Mouse (Mus musculus) brain, embryonic 14.5 days (tissue): ENCODE measurements around the gene Golm1. TPM values are rescaled to one million over a fixed set of nuclear protein-coding genes. Genes with fewer than 3 reads are reported as not detected.

ENCODE experiments used
- DNase-seq: peaks from one replicate; pipeline ENCODE4 v3.0.0-alpha.2; 2011; ENCODE audit warnings: low read depth
- CTCF ChIP-seq: fragments of 200-500 bp; IDR thresholded peaks from 2 replicates; pipeline ENCODE4 v1.5.1; 2012; ENCODE audit warnings: inconsistent platforms, mild to moderate bottlenecking, moderate library complexity, borderline replicate concordance; ENCODE audit not compliant: insufficient read depth, insufficient read length; ENCODE audit errors: extremely low read depth
- POLR2A ChIP-seq: fragments of 200-500 bp; IDR thresholded peaks from 2 replicates; pipeline ENCODE4 v1.6.1; 2012; ENCODE audit warnings: mild to moderate bottlenecking, inconsistent platforms, borderline replicate concordance; ENCODE audit not compliant: poor library complexity, insufficient read depth, insufficient read length, severe bottlenecking; ENCODE audit errors: extremely low read depth
- polyA plus RNA-seq: library from polyadenylated mRNA; depleted of rRNA; stranded (reverse); fragments of >200 nt; gene quantifications from 2 replicates; pipeline ENCODE4 v1.2.3, GENCODE M21; 2012

Golm1 gene
- polyA plus RNA-seq, 1 experiment = 25.8 TPM

GRCm38 (mm10) chr13:59689843-59690242 lies 14.2 kb upstream of the Golm1 start:
- no peak for TF ChIP-seq CTCF
- no peak for TF ChIP-seq POLR2A
- no peak for DNase-seq

DNA sequence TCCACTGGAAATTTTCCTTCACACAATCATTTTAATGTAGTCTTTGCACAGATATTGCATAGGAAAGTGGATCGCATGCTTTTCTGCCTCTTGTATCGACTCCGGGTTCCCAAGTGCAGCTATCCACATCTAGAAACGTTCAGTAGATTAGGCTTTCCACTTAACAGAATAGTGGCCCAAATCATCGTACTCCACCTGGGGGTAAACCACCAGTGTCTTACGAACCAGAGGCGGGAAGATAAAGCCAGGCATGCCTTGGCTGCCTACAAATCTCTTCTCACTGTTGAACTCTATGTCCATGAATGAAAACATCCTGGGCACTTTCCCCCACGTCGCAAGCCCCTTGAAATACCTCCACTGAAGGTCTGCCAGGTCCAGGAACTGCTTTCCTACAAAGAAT lies 13.7 kb upstream of the Golm1 start:
- TF ChIP-seq POLR2A (no peak), CTCF (no peak)
- DNase-seq = no peak

DNA sequence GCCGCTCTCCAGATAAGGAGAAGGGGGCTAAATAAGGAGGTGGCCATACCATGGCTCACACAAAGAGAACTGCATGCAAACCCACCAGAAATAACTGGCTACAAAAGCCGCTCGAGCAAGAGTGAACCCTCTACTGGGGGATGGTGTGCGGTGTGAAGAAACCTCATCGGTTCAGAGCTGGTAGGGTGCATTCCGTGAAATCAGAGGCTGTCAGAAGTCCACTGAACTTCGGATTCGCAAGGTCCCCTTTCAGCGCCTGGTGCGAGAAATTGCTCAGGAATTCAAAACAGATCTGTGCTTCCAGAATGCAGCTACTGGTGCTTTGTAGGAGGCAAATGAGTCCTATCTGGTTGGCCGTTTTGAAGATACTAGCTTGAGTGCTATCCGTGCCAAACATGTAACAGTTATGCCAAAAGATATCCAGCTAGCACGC lies 12.7 kb upstream of the Golm1 start:
- DNase-seq = no peak
- TF ChIP-seq CTCF (no peak), POLR2A (no peak)

GRCm38 (mm10) chr13:59685236-59685635 lies 9.6 kb upstream of the Golm1 start:
- no peak for DNase-seq
- no peak for TF ChIP-seq CTCF

- TF ChIP-seq CTCF (no peak), POLR2A (no peak)
- DNase-seq = no peak
Observed at GRCm38 (mm10) chr13:59682629-59683028, 7.0 kb upstream of the Golm1 start.

DNA sequence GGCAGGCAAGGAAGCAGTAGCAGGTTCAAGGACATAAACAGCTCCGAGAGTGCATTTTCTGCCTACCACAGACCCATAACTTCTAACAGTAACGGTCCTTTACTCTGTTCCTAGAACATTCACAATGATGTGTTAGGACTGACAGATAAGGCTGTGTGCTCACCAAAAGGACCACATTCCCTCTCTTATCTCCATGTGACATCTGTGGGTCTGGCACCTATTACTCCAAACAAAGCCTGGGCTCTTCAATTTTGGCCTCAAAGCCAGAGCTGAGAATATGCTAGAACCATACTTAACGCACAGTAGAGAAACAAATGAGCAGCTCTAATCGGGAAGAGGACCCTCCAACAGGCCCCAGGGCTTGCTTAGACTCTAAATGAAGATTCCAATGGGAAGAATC lies 4.3 kb upstream of the Golm1 start:
- TF ChIP-seq POLR2A (no peak), CTCF (no peak)
- DNase-seq = no peak

- no peak for DNase-seq
- TF ChIP-seq POLR2A (no peak), CTCF (no peak)
Observed at GRCm38 (mm10) chr13:59679306-59679705, 3.7 kb upstream of the Golm1 start.

DNA sequence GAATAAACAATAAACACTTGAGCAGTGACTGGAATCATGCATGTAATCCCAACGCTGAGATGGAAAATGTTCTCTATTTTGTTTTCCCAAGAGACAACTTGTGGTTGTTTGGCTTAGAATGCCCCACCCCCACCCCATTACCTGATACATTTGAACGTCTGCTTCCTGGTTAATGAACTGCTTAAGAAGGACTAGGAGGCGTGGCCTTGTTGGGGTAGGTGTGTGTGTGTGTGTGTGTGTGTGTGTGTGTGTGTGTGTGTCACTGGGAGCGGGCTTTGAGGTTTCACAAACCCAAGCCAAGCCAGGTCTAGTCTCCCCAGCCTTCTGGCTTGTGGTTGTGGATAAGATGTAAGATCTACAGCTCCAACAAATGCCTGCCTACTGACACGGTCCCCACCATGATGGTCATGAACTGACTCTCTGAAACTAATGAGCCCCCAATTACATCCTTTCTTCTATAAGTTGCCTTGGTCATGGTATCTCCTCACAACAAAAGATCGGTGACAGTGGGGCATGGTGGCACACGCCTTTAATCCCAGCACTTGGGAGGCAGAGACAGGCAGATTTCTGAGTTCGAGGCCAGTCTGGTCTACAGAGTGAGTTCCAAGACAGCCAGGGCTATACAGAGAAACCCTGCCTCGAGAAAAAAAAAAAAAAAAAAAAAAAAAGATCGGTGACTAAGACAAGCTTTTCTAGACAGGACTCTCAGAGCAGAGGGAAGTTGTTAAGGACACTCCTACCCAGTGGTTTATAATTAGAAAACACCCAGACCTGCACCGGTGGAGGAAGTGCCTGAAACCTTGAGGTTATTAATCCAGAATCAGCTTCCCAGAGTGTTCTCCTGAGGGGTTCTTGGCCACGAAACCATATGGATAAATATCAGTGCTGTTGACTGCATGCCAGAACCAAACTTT lies 962 bp upstream of the Golm1 start:
- DNase-seq = peak; percentile 7
- TF ChIP-seq POLR2A = no peak
- TF ChIP-seq CTCF = no peak

DNA sequence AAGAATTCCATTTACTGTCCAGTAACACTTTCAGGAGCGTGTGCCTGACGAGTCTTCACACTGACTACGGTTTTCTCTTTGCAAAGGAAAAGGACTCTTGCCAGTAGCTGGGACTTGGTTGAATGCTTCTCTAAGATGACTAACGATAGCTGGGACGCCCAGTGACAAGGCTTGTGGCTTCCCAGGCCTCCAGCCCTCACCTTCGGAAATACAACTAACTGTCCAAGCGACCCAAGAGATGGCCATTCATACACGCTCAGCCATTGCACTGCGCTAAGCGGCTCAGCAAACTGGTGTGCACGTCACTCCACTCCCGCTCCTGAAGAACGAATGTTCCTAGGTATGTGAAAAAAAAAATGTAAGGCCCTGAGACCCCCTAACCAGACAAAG lies 855 bp downstream of the Golm1 start:
- TF ChIP-seq CTCF (no peak), POLR2A (no peak)
- peak; percentile 72 for DNase-seq

DNA sequence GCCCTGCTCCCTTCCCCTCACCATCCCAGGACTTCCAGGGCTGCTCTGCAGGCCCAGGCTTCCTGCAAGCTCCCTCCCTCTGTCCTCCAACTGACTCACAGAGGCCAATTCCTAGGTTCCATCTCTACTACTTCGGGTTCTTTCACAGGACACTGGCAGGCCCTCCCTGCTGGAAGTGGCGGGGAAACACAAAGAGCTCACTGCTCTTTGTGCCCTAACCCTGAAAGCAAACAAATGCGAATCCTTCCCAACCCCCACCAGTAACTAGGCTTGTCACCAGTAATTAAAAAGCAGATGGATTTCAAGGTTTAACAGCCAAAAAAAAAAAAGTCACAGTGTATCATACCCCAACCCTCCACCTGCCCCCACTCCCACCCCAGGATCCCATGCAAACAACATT lies 1.4 kb downstream of the Golm1 start:
- TF ChIP-seq CTCF (no peak), POLR2A (no peak)
- DNase-seq = peak; percentile 84

- DNase-seq = peak; percentile 58
- no peak for TF ChIP-seq CTCF
Observed at GRCm38 (mm10) chr13:59673597-59673996, 2.0 kb downstream of the Golm1 start.

- no peak for TF ChIP-seq POLR2A
- no peak for TF ChIP-seq CTCF
- DNase-seq = no peak
Observed at GRCm38 (mm10) chr13:59672248-59672647, 3.4 kb downstream of the Golm1 start.

DNA sequence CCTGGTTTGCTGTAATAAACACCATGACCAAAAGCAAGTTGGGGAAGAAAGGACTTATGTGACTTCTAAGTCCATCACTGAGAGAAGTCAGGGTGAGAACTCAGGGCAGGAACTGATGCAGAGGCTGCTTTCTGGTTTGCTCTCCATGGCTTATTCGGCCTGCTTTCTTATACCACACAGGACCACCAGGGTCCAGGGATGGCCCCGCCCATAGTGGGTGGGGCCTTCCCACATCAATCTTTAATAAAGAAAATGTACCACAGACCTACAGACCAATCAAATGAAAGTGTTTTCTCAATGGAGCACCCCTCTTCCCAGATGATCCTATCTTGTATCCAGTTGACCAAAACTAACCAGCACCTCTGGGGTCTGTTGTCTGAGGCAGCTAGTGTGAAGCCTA lies 4.1 kb downstream of the Golm1 start:
- TF ChIP-seq CTCF = no peak
- TF ChIP-seq POLR2A = no peak
- DNase-seq = peak; percentile 57

GRCm38 (mm10) chr13:59669946-59670345 lies 5.7 kb downstream of the Golm1 start:
- TF ChIP-seq POLR2A (no peak), CTCF (no peak)
- DNase-seq = no peak

GRCm38 (mm10) chr13:59668501-59669093 lies 7.0 kb downstream of the Golm1 start:
- TF ChIP-seq POLR2A (no peak), CTCF (no peak)
- no peak for DNase-seq

GRCm38 (mm10) chr13:59667763-59668162 lies 7.8 kb downstream of the Golm1 start:
- TF ChIP-seq POLR2A (no peak), CTCF (no peak)
- peak; percentile 20 for DNase-seq
